Mouse (Mus musculus): ENCODE data around the gene Got1.
"Not testable (repeated sequence)": the region's sequence is repeated elsewhere in the genome, so short reads cannot be mapped to it uniquely, and the experiment has no call there.

DNA sequence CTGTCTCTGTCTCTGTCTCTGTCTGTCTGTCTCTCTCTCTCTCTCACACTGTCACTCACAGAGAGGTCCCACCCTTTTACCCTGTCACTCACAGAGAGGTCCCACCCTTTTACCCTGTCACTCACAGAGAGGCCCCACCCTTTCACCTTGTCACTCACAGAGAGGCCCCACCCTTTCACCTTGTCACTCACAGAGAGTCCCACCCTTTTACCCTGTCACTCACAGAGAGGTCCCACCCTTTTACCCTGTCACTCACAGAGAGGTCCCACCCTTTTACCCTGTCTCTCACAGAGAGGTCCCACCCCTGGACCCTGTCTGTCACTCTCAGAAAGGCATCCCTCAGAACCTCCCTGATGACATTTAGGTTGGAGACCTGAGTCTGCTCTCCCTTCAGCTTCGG lies 31.1 kb downstream of the Got1 start:
- TF ChIP-seq EP300 (IDR thresholded peaks at IDR 0.05; ENCODE audit: insufficient read depth, low read depth, low read length); CTCF (IDR thresholded peaks at IDR 0.05): not testable (repeated sequence)

Data from heart, adult 2 months (tissue).